Mouse (Mus musculus) stomach, embryonic 14.5 days (tissue): ENCODE measurements at regions not wholly inside any gene's neighbourhood (a gene's known extent, or its start where the extent isn't known, plus 50 kb on each side); places are given as distances from the start of the nearest gene placed in this dataset.
"Not testable (repeated sequence)": the region's sequence is repeated elsewhere in the genome, so short reads cannot be mapped to it uniquely, and the experiment has no call there.

Experiments
- ATAC-seq: fragments of 200-750 bp; cut with Nextera tagmentation; 2 replicates; pipeline ENCODE4 v1.8.0; 2017; ENCODE audit warnings: low read depth, moderate TSS enrichment; ENCODE audit not compliant: insufficient number of reproducible peaks, insufficient read depth, low FRiP score
- H3K27ac ChIP-seq: fragments of 300-500 bp; sonication (generic); 2 replicates; pipeline ENCODE4 v1.5.1; 2014; ENCODE audit warnings: mild to moderate bottlenecking, low read length, moderate library complexity, mixed read lengths
- H3K27me3 ChIP-seq: fragments of 300-500 bp; sonication (generic); 2 replicates; pipeline ENCODE4 v1.6.1; 2014; ENCODE audit warnings: low read length, control low read depth, mixed read lengths; ENCODE audit not compliant: control insufficient read depth, insufficient read depth
- H3K36me3 ChIP-seq: fragments of 300-500 bp; sonication (generic); 2 replicates; pipeline ENCODE4 v1.6.1; 2014; ENCODE audit warnings: mild to moderate bottlenecking, control low read depth, low read length, moderate library complexity, mixed read lengths; ENCODE audit not compliant: control insufficient read depth, insufficient read depth
- H3K4me1 ChIP-seq: fragments of 300-500 bp; sonication (generic); 2 replicates; pipeline ENCODE4 v1.6.1; 2014; ENCODE audit warnings: low read length, control low read depth, mixed read lengths; ENCODE audit not compliant: control insufficient read depth, insufficient read depth
- H3K4me2 ChIP-seq: fragments of 300-500 bp; sonication (generic); replicated peaks from 2 replicates; pipeline ENCODE4 v1.6.1; 2014; ENCODE audit warnings: low read depth, low read length, control low read depth
- H3K4me3 ChIP-seq: fragments of 300-500 bp; sonication (generic); 2 replicates; pipeline ENCODE4 v1.5.1; 2014; ENCODE audit warnings: low read depth, low read length, control low read depth
- H3K9ac ChIP-seq: fragments of 300-500 bp; sonication (generic); replicated peaks from 2 replicates; pipeline ENCODE4 v1.6.1; 2014; ENCODE audit warnings: low read depth, mild to moderate bottlenecking, control low read depth, low read length, moderate library complexity, mixed read lengths
- H3K9me3 ChIP-seq: fragments of 300-500 bp; sonication (generic); 2 replicates; pipeline ENCODE4 v1.6.1; 2016; ENCODE audit warnings: low read depth, low read length, control low read depth; ENCODE audit not compliant: control insufficient read depth
- WGBS: fragments of 180-500 bp; shearing (Covaris S2); extraction: QIAGEN DNeasy Blood & Tissue Kit; methylation state at CpG from one replicate; pipeline ENCODE4 v1.1.7; 2014; 5-methylcytosine and 5-hydroxymethylcytosine counted together

DNA sequence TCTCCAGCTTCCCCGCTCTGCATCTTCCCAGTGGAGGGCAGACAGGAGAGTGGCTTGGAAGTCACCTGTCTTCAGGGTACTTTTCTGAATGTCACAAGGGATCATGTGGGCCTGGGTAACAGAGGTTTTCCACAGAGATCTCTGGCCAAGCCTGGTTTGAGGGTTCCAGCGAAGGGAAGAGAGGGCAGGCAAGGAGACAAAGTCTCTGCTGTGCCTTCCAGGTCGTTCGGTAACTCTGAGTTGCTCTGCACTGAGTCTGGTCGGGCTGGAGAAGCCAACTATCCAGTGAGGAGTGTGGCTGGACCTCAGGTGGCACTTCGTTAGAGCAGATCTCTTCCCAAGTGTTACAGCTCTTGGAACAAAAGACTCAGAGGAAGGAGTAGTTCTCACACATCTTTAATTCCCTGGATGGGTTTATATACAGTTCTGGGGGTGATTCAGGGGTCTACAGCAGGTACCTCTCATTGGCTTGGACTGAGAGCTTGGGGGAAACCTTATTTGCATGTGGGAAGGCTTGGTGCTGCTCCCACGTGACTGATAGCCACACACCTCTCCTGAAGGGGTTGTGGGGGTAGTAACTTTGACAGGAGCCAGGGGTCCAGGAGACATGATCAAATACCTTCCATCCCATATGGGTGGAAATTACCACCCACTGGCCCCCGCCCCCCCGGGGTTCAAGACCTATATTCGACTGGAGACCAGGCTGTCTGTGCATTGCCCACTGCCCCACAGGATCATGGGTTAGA is 71.1 kb downstream of the Tex35 start:
- H3K27ac ChIP-seq: no peak overlapping the region
- 87% methylated on average over 10 of the region's 10 CpGs for WGBS
- no peak overlapping the region for H3K4me3 ChIP-seq
- no peaks in the 10 kb centered on the region for H3K27me3 ChIP-seq
- H3K36me3 ChIP-seq: no peaks in the 10 kb centered on the region
- H3K9me3 ChIP-seq: no peaks in the 10 kb centered on the region
- no peak overlapping the region for H3K9ac ChIP-seq
- peaks cover 21% of the 10 kb centered on the region; the same call in 1 of the 2 replicates for H3K4me1 ChIP-seq
- no peak overlapping the region for H3K4me2 ChIP-seq
- no peak for ATAC-seq

DNA sequence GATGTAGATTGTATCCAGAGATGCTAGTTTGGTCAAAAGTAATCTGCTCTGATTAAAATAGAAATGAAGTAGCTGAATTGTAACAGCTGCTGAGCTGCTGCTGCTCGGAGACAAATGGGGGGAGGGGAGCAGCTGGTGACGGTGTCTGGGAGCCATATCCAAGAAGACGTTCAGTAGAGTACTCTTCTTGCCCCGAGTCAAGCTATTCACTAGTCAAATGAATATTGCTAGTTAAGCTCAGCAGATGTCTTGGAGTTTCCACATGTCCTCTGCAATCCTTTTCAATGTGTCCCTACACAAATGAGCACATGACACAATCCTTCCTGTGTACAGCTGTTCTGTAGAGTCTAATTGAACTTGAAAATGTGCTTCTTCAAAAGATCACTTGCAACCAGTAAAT is 71.7 kb downstream of the Tex35 start:
- H3K27me3 ChIP-seq: no peaks in the 10 kb centered on the region
- 25% methylated on average over 4 of the region's 4 CpGs for WGBS
- no peak overlapping the region for H3K27ac ChIP-seq
- no peak overlapping the region for H3K4me3 ChIP-seq
- H3K9ac ChIP-seq: no peak overlapping the region
- H3K9me3 ChIP-seq: no peaks in the 10 kb centered on the region
- peaks cover 21% of the 10 kb centered on the region; the same call in 1 of the 2 replicates for H3K4me1 ChIP-seq
- ATAC-seq: no peak
- no peak overlapping the region for H3K4me2 ChIP-seq
- no peaks in the 10 kb centered on the region for H3K36me3 ChIP-seq

DNA sequence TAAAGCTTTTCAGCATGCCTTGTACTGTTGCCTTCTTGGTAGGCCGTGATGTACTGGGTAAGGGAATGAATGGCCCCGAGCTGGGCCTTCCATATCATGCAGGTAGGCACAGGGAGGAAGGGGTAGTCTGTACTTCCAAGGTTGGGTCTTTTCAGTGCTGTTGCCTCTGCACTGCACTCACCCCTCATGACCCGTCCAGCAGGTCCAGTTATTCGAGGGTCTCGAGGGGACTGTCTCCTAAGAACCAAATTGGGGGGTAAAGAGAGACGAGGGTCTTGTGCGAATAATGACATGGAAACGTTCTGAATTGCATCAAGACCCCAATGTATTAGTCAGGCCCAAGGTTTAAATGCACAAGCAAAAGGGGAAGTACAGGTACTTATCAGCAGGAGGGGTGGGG is 73.3 kb downstream of the Tex35 start:
- H3K27ac ChIP-seq, H3K4me3 ChIP-seq, H3K36me3 ChIP-seq, H3K9me3 ChIP-seq, H3K4me2 ChIP-seq, H3K9ac ChIP-seq, ATAC-seq, H3K27me3 ChIP-seq: not testable (repeated sequence)
- WGBS: 94% methylated on average over 8 of the region's 8 CpGs
- H3K4me1 ChIP-seq: peaks cover 21% of the 10 kb centered on the region; the same call in 1 of the 2 replicates

DNA sequence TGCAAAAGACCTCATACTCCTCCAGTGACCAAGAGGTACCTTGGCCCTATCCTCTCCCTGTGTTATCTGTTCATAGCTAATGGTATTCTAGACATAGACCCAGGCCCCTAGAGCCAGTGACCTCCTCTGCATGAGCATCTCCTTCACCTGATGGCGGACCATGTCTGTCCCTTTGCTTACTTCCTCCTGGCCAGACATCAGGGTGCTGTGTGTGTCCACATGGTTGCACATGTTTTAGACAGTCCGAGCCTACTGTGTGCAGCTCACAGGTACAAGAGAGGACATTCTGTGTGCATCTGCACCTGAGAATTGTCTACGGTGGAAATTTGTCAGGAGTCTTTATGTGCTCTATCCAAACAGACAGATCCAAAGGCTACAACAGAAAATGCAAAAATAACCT is 79.8 kb downstream of the Tex35 start:
- WGBS: 93% methylated on average over 3 of the region's 3 CpGs
- H3K4me2 ChIP-seq: no peak overlapping the region
- no peak overlapping the region for H3K9ac ChIP-seq
- no peak overlapping the region for H3K4me3 ChIP-seq
- no peaks in the 10 kb centered on the region for H3K9me3 ChIP-seq
- H3K4me1 ChIP-seq: no peaks in the 10 kb centered on the region
- no peak overlapping the region for H3K27ac ChIP-seq
- ATAC-seq: no peak
- H3K27me3 ChIP-seq: no peaks in the 10 kb centered on the region
- H3K36me3 ChIP-seq: no peaks in the 10 kb centered on the region

DNA sequence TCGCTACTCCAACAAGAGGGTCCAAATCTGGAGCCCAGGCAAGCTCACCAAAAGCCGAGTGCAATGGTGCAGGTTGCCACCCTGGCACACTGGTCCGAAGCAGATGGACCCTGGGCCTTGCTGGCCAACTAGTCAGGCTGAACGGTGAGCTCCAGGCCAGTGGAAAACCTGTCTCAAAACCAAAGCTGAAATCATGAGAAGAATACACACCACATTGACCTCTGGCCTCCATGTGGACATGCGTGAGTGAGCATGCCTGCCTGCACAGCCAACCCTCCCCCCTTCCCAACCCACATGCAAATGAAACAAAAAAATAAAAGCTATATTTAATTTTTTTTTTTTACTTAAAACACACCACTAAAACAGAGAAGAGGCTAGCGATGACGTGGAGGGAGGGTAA is 80.8 kb downstream of the Tex35 start:
- ATAC-seq: no peak
- Histone ChIP-seq H3K9ac (no peak overlapping the region), H3K27me3 (no peaks in the 10 kb centered on the region), H3K27ac (no peak overlapping the region), H3K4me3 (no peak overlapping the region), H3K36me3 (no peaks in the 10 kb centered on the region), H3K4me1 (no peaks in the 10 kb centered on the region), H3K4me2 (no peak overlapping the region), H3K9me3 (no peaks in the 10 kb centered on the region)
- WGBS: 86% methylated on average over 7 of the region's 7 CpGs

DNA sequence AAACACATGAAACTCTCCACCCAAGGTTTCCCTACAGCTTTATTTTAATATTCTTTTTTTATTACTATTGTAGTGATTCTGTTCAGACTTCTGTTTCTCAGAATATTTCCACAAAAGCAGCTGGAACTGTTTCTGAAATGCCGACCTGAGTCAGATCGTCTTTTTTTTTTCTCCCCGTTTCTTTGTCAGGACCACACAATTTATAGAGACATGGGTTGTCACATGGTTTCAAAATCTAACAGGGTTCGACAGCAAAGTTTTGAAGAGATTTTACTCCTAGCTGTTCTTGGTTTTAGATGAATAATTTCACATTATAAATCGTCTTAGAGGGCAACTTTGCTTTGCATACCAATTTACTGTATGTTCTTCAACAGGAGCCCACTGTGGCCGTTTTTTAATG is 84.0 kb upstream of the Ralgps2 start:
- WGBS: 60% methylated on average over 6 of the region's 6 CpGs
- H3K36me3 ChIP-seq: no peaks in the 10 kb centered on the region
- no peak overlapping the region for H3K4me2 ChIP-seq
- no peak overlapping the region for H3K9ac ChIP-seq
- no peaks in the 10 kb centered on the region for H3K9me3 ChIP-seq
- no peak for ATAC-seq
- H3K4me3 ChIP-seq: no peak overlapping the region
- H3K27me3 ChIP-seq: no peaks in the 10 kb centered on the region
- H3K4me1 ChIP-seq: no peaks in the 10 kb centered on the region
- no peak overlapping the region for H3K27ac ChIP-seq

DNA sequence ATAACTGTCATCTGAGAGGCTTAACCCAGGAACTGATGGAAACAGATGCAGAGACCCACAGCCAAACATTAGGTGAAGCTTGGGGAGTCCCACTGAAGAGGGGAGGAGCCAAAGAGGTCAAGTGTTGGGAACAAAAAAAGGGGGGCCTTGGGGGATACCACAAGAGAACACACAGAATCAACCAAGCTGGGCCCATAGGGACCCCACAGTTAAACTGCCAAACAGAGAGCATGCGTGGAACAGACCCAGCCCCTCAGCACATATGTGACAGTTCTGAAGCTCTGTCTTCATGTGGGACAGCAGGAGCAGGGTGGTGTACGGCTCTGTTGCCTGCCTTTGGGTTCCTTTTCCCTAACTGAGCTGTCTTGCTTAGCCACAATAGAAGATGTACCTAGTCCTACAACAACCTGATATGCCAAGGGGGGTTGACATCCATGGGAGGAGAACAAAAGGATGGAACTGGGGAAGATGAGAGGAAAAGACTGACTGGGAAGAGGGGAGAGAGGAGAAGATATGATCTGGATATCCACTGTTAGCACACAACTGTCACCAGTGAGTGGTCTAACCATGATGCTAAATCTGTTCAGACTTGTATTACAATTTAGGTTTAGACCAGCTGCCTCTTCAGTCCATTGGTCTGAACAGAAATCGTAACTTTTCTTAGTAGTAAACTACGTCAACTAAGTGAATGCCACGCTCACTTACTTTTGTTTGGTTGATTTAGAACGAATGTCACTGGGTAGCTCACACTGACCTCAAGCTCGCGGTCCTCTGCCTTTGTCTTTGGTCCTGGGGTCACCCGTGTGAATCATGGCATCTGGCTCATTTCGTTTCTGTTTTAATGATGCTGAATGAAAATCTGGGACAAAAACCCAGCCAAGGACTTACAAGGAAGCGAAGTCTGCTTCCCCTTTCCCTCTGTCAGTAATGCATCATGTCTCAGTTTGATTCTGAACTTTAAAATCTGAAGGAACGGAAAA is 83.3 kb upstream of the Ralgps2 start:
- H3K27ac ChIP-seq: no peak overlapping the region
- no peak overlapping the region for H3K9ac ChIP-seq
- 78% methylated on average over 12 of the region's 12 CpGs for WGBS
- no peak for ATAC-seq
- no peak overlapping the region for H3K4me3 ChIP-seq
- no peak overlapping the region for H3K4me2 ChIP-seq
- no peaks in the 10 kb centered on the region for H3K36me3 ChIP-seq
- H3K27me3 ChIP-seq: no peaks in the 10 kb centered on the region
- H3K9me3 ChIP-seq: no peaks in the 10 kb centered on the region
- no peaks in the 10 kb centered on the region for H3K4me1 ChIP-seq

DNA sequence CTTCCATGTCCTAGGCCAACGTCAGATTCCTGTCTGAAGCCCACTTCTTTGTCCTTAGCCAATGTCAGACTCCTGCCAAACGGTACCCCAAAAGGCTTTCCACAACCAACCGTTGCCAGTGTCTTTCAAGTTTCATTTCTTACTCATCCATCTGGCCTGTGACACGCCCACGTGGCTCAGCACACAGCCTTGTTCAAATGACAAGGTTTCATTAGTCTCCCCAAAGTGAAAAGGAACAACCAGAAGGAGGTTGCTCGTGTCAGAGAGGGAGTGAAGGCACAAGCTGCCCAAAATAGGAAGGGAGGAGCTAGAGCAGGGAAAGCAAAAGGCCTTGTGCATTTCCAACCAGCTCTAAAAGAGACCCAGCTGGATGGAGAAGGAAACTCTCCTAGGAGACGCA is 80.5 kb upstream of the Ralgps2 start:
- H3K9me3 ChIP-seq: no peaks in the 10 kb centered on the region
- ATAC-seq: no peak
- no peak overlapping the region for H3K4me2 ChIP-seq
- no peaks in the 10 kb centered on the region for H3K36me3 ChIP-seq
- no peaks in the 10 kb centered on the region for H3K27me3 ChIP-seq
- H3K27ac ChIP-seq: no peak overlapping the region
- WGBS: 57% methylated on average over 7 of the region's 7 CpGs
- H3K9ac ChIP-seq: no peak overlapping the region
- H3K4me3 ChIP-seq: no peak overlapping the region
- H3K4me1 ChIP-seq: no peaks in the 10 kb centered on the region
